Mouse (Mus musculus): ENCODE results near the gene 1700019N19Rik.
A peak's percentile ranks its signal among the peaks of the same experiment; 100 is the strongest.

The 1700019N19Rik gene

GRCm38 (mm10) chr19:58794284-58794683 is at the start of gene 1700019N19Rik:
Gene 1700019N19Rik, minus strand, starts transcription at chr19:58794461.
- no peak for DNase-seq (ENCODE audit: low read depth, low spot score)

DNA sequence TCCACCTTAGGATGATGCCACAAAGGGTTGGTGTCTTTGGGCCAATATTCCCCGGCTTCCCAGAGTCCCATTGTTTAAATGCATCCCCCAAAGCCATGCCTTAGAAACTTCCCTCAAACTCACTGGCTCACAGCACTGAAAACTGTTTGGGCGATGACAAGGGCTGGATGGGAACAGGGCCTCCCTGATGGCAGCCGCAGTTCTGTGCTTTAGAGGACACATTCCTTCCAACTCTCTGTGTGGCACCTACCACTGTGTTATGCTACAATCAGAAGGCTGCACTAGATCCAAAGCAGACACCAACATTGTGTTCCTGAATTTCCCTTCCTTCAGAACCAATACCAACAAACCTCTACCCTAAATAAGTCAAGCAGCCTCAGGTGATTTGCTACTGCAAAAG is 49.3 kb upstream of the 1700019N19Rik start:
- no peak for DNase-seq (ENCODE audit: low read depth, low spot score)

GRCm38 (mm10) chr19:58840721-58841271 is 46.5 kb upstream of the 1700019N19Rik start:
- DNase-seq (ENCODE audit: low read depth, low spot score) = no peak

GRCm38 (mm10) chr19:58839806-58840205 is 45.5 kb upstream of the 1700019N19Rik start:
- DNase-seq (ENCODE audit: low read depth, low spot score) = no peak

DNA sequence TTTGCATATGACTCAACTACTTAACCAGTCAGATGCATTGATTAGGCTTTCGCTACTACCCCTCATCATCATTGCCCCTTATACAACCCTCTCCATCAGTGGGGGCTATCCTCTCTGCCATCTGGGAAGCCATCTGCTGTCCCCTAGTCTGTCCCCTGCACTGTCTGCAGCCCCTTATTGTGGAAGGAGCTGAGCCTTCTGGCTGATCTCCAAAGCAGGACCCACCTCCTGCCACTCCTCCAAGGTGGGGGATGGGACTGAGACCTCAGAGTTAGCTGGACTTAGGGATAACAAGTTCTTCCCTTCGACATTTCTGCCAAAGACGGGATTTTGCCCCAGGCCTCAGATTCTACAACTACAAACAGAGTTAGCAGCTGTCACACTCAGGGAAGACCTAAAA is 45.1 kb upstream of the 1700019N19Rik start:
- DNase-seq (ENCODE audit: low read depth, low spot score) = no peak

- DNase-seq (ENCODE audit: low read depth, low spot score) = no peak
Observed at GRCm38 (mm10) chr19:58838706-58839105, 44.4 kb upstream of the 1700019N19Rik start.

DNA sequence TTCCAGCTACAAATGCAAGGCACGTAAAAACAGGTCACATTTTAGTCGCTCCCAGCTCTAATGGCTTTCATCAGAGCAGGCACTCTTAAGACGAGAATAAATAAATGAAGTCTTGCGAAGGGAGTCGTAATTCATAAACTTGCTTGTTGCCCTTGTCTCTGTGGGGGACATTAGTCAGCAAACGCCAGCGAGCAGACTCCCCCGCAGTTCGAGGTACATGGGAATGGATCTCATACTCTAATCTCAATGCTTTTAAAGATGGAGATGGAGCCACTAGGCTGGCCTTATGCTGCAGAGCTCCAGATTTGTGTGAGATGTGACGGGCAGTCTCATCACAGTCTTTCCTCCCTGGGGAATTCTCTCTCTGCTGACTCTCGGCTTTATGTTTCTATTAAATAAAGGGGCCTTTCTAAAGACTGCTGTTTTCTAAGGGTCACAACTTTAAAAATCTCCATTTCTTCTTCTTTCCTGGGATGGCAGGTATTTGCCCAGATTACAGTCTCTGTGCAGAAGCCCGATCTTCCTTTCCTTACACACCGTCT is 39.4 kb upstream of the 1700019N19Rik start:
- no peak for DNase-seq (ENCODE audit: low read depth, low spot score)

DNA sequence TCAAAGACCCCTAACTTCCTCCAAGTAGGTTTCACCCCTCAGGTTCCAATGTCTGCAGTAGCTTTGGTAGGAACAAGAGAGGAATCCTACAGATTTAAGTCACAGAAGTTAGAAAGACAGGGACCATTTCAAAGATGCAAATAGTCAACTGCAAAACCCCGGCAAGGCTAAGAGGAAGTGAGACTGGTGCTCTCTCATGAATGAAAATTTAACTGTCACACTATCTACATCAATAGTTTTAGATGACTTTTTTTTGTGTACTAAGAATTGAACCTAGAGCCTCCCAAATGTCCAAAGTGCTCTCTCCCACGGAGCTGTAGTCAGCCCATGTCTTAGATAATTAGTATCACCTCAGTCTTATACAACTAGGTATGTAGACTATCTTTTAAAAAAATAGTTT is 38.7 kb upstream of the 1700019N19Rik start:
- no peak for DNase-seq (ENCODE audit: low read depth, low spot score)

GRCm38 (mm10) chr19:58831280-58831922 is 37.1 kb upstream of the 1700019N19Rik start:
- DNase-seq (ENCODE audit: low read depth, low spot score) = no peak

DNA sequence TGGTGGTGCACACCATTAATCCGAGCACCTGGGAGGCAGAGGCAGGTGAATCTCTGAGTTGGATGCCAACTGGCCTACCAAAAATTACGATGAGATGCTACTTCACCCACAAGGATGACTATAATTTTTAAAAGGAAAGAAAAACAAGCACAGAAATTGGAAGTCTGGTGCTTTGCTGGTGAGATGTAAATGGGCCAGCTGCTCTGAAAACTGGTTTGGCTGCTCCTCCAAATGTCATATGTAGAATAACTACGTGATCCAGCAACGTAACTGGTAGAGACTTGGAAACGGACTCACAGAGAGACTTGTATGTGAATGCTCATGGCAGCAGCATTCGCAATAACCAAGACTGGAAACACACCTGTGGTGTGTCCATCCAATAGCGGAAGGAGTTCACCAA is 35.9 kb upstream of the 1700019N19Rik start:
- DNase-seq (ENCODE audit: low read depth, low spot score) = no peak

DNA sequence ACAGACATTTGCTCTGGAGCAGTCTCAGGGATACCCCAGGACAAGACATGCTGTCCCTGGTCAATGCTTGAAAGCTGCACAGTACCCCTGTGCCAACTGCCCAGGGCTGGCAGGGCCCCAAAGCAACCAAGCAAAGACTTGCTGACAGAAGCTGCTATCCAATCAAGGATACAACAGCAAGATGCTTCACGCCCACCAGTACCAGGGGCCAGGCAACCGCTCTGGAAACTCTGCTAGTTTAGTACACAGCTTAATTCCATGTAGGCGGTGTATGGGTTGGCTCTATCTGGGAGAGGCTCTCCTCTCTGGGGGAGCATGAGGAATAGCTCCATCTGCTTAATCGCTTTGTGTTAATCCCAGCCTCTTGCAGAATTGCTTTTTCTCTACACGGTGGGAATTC is 35.3 kb upstream of the 1700019N19Rik start:
- no peak for DNase-seq (ENCODE audit: low read depth, low spot score)

- no peak for DNase-seq (ENCODE audit: low read depth, low spot score)
Observed at GRCm38 (mm10) chr19:58827656-58828055, 33.4 kb upstream of the 1700019N19Rik start.

DNA sequence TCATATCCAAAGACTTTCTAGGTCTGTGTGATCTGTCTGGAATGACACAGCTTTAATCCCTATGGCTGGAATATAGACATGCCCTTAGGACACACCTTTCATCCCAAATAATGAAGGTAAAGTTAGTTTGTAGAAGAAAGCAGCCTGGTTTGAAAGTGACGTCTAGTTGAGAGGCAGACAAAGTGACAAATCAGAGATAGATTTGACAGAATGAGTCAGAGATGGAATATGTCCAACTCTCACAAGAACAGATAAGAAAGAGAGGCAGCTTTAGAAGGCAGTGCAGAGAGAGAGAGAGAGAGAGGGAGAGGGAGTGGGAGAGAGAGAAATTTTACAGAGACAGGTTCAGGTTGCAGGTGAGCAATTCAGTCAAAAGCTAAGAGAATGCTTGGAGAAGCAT is 30.1 kb upstream of the 1700019N19Rik start:
- no peak for DNase-seq (ENCODE audit: low read depth, low spot score)

DNA sequence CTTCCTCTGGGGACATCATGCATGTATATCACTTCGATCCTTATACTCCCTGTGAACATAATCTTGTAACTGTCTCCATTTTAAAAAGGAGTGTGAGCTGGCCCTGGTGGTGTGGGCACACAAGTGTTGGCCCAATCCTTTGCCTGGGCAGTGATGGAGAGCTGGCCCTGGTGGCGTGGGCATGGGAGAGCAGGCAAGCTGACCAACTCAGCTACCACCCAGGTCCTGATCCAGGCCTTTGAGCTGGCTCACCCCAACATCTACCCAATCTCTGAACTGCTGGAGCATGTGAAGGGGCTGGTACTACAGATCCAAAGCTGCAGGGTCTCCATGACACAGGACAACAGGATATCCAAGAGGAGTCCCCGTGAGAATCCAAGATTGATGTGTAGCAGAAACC is 29.0 kb upstream of the 1700019N19Rik start:
- DNase-seq (ENCODE audit: low read depth, low spot score) = no peak

GRCm38 (mm10) chr19:58822454-58823200 is 28.4 kb upstream of the 1700019N19Rik start:
- DNase-seq (ENCODE audit: low read depth, low spot score) = peak; percentile 24

DNA sequence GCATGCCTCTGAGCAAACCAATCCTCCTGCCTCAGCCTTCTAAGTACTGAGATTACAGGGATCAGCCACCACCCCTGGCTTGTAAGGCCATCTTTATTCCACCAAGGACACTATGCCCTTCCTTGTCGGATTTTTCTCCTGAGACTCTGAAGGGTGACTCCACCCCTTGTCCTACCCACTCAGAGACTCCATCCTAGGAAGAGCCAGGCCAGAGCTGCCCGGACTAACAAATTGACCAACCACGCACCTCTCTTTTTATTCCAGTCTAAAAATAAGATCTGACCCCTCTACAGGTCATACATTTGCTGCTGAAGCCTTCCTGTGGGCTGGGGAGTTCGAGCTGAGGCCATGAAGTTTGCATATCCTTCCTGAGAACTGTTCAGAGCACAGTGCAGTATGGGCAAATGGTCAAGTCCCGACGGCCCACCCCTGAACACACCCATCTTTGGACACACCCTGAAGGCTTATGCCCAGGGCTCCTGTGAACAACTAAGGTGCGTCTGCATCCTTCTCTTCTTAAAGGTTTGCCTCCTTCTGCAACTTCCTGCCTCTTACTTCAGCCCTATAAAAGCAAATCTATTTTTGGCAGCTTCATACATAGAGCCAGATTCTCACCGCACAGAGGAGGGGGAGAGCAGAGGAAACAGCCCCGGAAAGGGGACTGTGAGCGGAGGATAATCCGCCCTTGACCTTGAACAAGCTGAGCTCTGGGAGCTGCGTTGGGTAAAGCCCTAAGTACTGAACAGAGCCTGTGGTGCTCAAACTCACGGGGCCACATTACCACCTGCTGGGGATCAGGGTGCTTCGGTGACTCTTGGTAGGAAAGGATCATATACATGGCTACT is 24.5 kb upstream of the 1700019N19Rik start:
- no peak for DNase-seq (ENCODE audit: low read depth, low spot score)

- no peak for DNase-seq (ENCODE audit: low read depth, low spot score)
Observed at GRCm38 (mm10) chr19:58817398-58817797, 23.1 kb upstream of the 1700019N19Rik start.

GRCm38 (mm10) chr19:58816453-58817041 is 22.3 kb upstream of the 1700019N19Rik start:
- DNase-seq (ENCODE audit: low read depth, low spot score) = no peak

GRCm38 (mm10) chr19:58815179-58815922 is 21.1 kb upstream of the 1700019N19Rik start:
- no peak for DNase-seq (ENCODE audit: low read depth, low spot score)

GRCm38 (mm10) chr19:58810536-58810935 is 16.3 kb upstream of the 1700019N19Rik start:
- no peak for DNase-seq (ENCODE audit: low read depth, low spot score)

GRCm38 (mm10) chr19:58808864-58809263 is 14.6 kb upstream of the 1700019N19Rik start:
- DNase-seq (ENCODE audit: low read depth, low spot score) = no peak
